Comparison of ENCODE assay signal across 8 mouse cellular contexts in the genomic region with DNA sequence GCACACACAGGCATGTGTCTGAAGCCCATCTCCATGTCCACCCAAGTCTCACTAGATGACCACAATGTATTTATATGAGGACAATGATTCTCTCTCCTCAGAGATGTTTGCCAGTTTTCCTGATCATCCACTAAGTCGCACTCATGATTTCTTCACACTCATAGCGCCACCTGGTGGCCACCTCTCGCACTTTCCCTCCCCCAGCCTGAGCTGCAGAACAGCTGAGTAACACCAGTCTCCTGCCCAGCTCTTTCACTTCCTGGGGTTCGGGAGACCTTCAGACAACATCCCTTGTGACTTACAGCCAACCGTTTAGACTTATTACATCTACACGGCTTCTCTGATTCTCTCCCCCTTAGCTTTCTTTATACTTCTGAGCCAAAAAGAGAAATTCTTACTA. TPM values are rescaled to one million over a fixed set of nuclear protein-coding genes. Genes with fewer than 3 reads are reported as not detected.
A peak's percentile ranks its signal among the peaks of the same experiment; 100 is the strongest.
DNase-seq lines count a peak whose midpoint lies in the region; ATAC-seq and TF ChIP-seq lines count a peak whose summit lies in the region.

No protein-coding gene starts in this region.

- peak; percentile 92 for TF ChIP-seq CTCF in Patski (IDR thresholded peaks at IDR 0.05)
- TF ChIP-seq CTCF in hindbrain, postnatal 0 days (IDR thresholded peaks at IDR 0.05; ENCODE audit: low read depth), result peak; percentile 98
- TF ChIP-seq CTCF in left cerebral cortex, adult 2 months (IDR thresholded peaks at IDR 0.05), result peak; percentile 91

- H3K9ac ChIP-seq in hindbrain, postnatal 0 days (replicated peaks; ENCODE audit: low read length), result no peak overlapping the region

- in situ Hi-C loops in Patski (cut with MboI; ENCODE audit: low pct_unique_long_range_greater_than_20kb), result loop anchor here (5.0 to 25.0 kb wide), 4 partner anchors 127 to 1049 kb away; no protein-coding TSS in a partner anchor

- CTCF ChIA-PET in Patski (lab: Charles Lee), result interaction anchor here (0.6 to 3.7 kb wide), 21 partner anchors 9 to 762 kb away, joined by 3 to 35 read pairs (median 5); no protein-coding TSS in a partner anchor

- H3K4me2 ChIP-seq in hindbrain, postnatal 0 days (ENCODE audit: low read depth, low read length), result no peak overlapping the region

- POLR2A ChIA-PET in Patski (lab: Charles Lee), result no interaction called here

- H3K4me3 ChIP-seq in hindbrain, postnatal 0 days (ENCODE audit: low read length), result no peak overlapping the region
- no peak overlapping the region for H3K4me3 ChIP-seq in left cerebral cortex, adult 2 months

- no peaks in the 10 kb centered on the region for H3K36me3 ChIP-seq in hindbrain, postnatal 0 days (ENCODE audit: insufficient read depth, low read length)

- no peak for ATAC-seq in Patski
- peak; percentile 81 for ATAC-seq in frontal cortex, adult (ENCODE audit: low TSS enrichment)
- ATAC-seq in hindbrain, postnatal 0 days, result peak; percentile 58
- ATAC-seq in megakaryocyte-erythroid progenitor cell, adult 5-6 weeks (replicated peaks; ENCODE audit: low FRiP score, low TSS enrichment, poor library complexity, severe bottlenecking), result peak; percentile 82

- intact Hi-C loops in left cerebral cortex, adult 2 months (cut with DNase I), result loop anchor here (1.0 to 2.0 kb wide), 2 partner anchors 136 to 1423 kb away; no protein-coding TSS in a partner anchor

- no peaks in the 10 kb centered on the region for H3K27me3 ChIP-seq in Patski
- H3K27me3 ChIP-seq in hindbrain, postnatal 0 days (ENCODE audit: insufficient read depth, low read length), result no peaks in the 10 kb centered on the region

- no peaks in the 10 kb centered on the region for H3K9me3 ChIP-seq in hindbrain, postnatal 0 days (ENCODE audit: low read length)

- WGBS in hindbrain, postnatal 0 days, result 11% methylated on average over 6 of the region's 6 CpGs

- peak; percentile 30 for DNase-seq in Patski (ENCODE audit: low read depth, low spot score)
- DNase-seq in cerebellum, adult 18-20 months, result peak; percentile 75 to 82
- DNase-seq in hindbrain, postnatal 0 days (ENCODE audit: low spot score), result peak; percentile 94
- peak; percentile 86 to 90 for DNase-seq in left cerebral cortex, adult 2 months (ENCODE audit: extremely low spot score in 1 of 2, low spot score in 2 of 2)
- peak; percentile 68 for DNase-seq in skeletal muscle tissue, adult 2 months (ENCODE audit: low read depth, low spot score)
- peak; percentile 70 for DNase-seq in yolk sac, embryonic 10.5 days (ENCODE audit: low spot score)

- no peak overlapping the region for H3K27ac ChIP-seq in hindbrain, postnatal 0 days
- H3K27ac ChIP-seq in left cerebral cortex, adult 2 months, result no peak overlapping the region

- H3K4me1 ChIP-seq in hindbrain, postnatal 0 days (ENCODE audit: insufficient read depth, low read length), result no peaks in the 10 kb centered on the region

RNA-seq across cellular contexts. Expression of gene Nars2, which starts 37.3 kb away (rescaled TPM):
- 11.8 TPM for polyA plus RNA-seq in Patski (2021)
- 7.4 and 10.4 TPM in 2 replicates for total RNA-seq in hindbrain, postnatal 0 days (2014; rRNA removed)
- polyA plus RNA-seq in hindbrain, postnatal 0 days (2015; fragmentation: Nextera tagmentation; extraction: Ambion mirVana), result 13.2 and 17.3 TPM in 2 replicates
- total RNA-seq in left cerebral cortex, adult 2 months (2021), result 10 to 100 TPM; 14.8 to 18.8 TPM
- 16.6 and 26.5 TPM in 2 replicates for total RNA-seq in megakaryocyte-erythroid progenitor cell, adult 5-6 weeks (2014; fragmentation: Nextera tagmentation)
- total RNA-seq in megakaryocyte-erythroid progenitor cell, adult 5-6 weeks (2017), result 11.8 and 14.0 TPM in 2 replicates

Comparison
In these comparisons a context has a peak if more than half of its experiments do, and no peak if none do; other contexts are left out.
1. DNase-seq: peak in every context shown above with its lines; median percentile 94 in hindbrain, postnatal 0 days; 88 in left cerebral cortex, adult 2 months; 78 in cerebellum, adult 18-20 months; 70 in yolk sac, embryonic 10.5 days; 68 in skeletal muscle tissue, adult 2 months; 30 in Patski.